Mouse (Mus musculus): Measurements from ENCODE around the gene Adcy4. TPM values are rescaled to one million over a fixed set of nuclear protein-coding genes. Genes with fewer than 3 reads are reported as not detected.

Gene Adcy4
- polyA plus RNA-seq, 1 experiment from 2014 or later: 5.0 TPM

DNA sequence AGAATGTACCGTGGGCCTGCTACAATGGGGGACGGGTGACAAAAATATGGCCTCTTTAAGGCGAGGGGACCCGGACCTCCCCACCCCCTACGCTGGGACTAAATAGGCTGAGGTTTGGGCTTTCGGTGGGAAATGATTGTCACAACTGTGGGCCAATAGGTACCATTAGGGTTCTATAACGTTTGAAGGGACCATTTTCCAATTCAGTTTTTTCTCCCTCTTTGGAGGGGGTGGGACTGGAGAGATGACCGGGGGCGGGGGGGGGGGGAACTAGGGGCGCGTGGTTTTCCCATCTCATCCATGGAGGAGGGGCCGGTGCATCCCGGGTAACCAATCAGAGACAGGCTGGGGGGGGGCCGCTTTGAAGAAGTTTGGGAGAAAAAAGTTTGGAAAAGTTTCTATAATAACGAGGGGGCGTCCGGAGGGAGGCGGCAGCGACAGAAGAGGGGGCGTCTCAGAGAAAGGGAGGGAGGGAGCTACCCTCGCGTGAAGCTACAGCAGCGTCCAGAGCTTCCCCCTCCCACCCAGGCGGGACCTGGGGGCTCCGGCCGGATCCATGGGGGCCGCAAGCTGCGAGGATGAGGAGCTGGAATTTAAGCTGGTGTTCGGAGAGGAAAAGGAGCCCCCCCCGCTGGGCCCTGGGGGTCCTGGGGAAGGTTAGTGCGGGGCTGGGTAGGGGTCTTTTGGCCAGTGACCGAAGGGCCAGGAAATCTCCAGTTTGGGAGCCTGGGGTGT lies 40.8 kb upstream of the Adcy4 start:
- no peak for ATAC-seq
- H3K4me1 ChIP-seq (ENCODE audit: control insufficient read depth, insufficient read depth, low read length): peaks cover 26% of the 10 kb centered on the region

DNA sequence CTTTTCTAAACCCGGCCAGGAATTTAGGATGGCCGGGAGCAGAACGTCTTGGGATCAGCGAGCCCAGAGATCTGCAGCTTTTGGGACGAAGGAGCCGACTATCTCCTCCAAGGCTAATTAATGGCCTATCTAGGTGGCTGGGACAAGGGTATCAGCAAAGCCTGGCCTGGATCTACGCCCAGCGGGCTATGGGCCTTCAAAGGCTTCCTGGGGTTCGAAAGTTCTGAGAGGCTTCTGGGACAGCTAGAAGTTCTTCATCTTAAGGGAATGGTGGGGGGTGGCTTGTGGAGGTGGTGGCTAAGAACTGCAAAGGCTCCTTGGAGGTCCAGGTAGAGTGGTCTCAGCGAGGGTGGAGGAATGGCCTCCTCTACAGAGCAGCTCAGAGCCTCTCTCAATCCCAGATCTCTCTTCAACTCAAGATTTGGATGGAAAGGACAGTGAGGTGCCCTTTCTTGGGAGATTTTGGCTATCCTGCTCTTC lies 40.1 kb upstream of the Adcy4 start:
- peak; percentile 36 for ATAC-seq

More for the DNA sequence above, 40.8 kb upstream of the Adcy4 start:
- H3K4me2 ChIP-seq (ENCODE audit: low read length): peak overlapping the region; percentile 89
- WGBS: under 1% methylated on average over 29 of the region's 32 CpGs
- H3K27ac ChIP-seq (ENCODE audit: low read length): peak overlapping the region; percentile 54
- no peaks in the 10 kb centered on the region for H3K9me3 ChIP-seq (replicated peaks; ENCODE audit: control insufficient read depth, low read length, poor library complexity, severe bottlenecking)
- peaks cover 13% of the 10 kb centered on the region for H3K27me3 ChIP-seq (ENCODE audit: control insufficient read depth, insufficient read depth, low read depth, low read length)
- H3K36me3 ChIP-seq (ENCODE audit: control insufficient read depth, insufficient read depth, low read length): no peaks in the 10 kb centered on the region
- H3K4me3 ChIP-seq (ENCODE audit: low read depth, low read length): peak overlapping the region; percentile 52
- peak overlapping the region; percentile 71 for H3K9ac ChIP-seq (ENCODE audit: low read depth, low read length)

DNA sequence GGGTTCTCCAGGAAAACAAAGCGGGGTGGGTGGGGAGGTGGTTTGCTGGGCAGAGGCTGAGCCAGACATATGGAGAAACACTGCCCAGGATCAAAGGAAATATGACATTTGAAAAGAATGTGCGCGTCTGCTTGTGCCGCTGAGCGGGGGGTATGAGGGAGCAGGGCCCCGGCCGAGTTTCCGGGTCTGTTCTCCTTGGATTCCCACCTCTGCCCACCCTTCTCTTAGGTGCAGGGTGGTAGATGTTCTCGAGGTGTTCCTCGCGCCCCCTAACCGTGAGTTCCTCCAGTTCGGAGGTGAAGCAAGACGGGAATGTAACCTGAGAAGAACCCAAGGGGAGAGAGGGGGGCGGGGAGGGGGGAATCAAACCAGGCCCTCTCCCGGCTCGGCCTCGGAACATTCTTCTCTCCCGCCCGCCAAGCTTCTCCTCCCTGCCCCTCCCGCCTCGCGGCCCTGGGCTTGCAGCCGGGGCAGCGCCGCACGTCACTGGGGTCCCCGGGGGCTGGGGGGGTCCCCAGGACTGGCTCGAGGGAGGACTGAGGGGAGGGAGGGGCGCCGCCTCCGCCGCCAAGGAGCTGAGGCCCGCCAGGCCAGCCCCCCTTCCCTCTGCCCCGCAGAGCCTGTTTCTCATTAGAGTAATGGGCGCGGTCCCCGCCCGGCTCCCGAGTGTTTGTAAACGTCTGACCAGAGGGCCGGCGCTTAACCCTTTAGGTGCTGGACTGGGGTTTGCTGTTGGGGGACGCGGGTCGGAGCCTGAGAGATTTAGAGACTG lies 39.3 kb upstream of the Adcy4 start, which contains the start of gene Nfatc4:
Nfatc4 (plus strand) TSS at position 154 of the 772 bp plus-strand sequence.
- peaks cover 26% of the 10 kb centered on the region for H3K4me1 ChIP-seq (ENCODE audit: control insufficient read depth, insufficient read depth, low read length)

More for the DNA sequence above, 40.1 kb upstream of the Adcy4 start:
- Histone ChIP-seq H3K4me2 (ENCODE audit: low read length) (peak overlapping the region; percentile 89), H3K27ac (ENCODE audit: low read length) (peak overlapping the region; percentile 70; the same call in 1 of the 2 replicates), H3K36me3 (ENCODE audit: control insufficient read depth, insufficient read depth, low read length) (no peaks in the 10 kb centered on the region), H3K27me3 (ENCODE audit: control insufficient read depth, insufficient read depth, low read depth, low read length) (peaks cover 13% of the 10 kb centered on the region), H3K4me1 (ENCODE audit: control insufficient read depth, insufficient read depth, low read length) (peaks cover 26% of the 10 kb centered on the region), H3K4me3 (ENCODE audit: low read depth, low read length) (peak overlapping the region; percentile 52), H3K9me3 (replicated peaks; ENCODE audit: control insufficient read depth, low read length, poor library complexity, severe bottlenecking) (no peaks in the 10 kb centered on the region), H3K9ac (ENCODE audit: low read depth, low read length) (peak overlapping the region; percentile 83; the same call in 1 of the 2 replicates)
- 4% methylated on average over 10 of the region's 10 CpGs for WGBS

DNA sequence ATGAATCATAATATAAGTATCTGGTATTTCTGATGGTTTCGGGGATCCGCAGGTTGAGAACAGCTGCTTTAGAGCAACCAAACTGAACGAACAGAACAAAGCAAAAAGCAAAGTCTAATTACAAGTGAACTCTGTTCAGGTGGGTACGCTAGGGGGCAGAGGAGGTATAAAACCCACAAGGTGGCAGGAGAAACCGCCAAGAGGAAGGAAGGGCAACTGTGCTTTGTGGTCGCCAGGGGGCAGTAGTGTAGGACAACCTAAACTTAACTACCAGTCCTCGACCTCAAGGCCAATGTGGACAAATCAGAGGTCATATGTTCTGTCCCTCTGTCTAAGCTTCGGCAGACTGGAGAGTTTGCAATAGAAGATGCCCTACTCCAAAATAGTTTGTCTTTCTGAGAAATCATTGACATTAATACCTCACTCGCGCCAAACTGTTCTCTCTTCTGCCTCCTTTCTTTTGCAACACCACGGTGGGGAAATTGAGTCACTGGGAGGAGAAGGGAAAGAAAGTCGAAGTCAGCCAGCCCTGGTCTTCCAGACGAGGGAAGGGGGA lies 38.6 kb upstream of the Adcy4 start:
- H3K9ac ChIP-seq (ENCODE audit: low read depth, low read length): peak overlapping the region; percentile 83
- H3K27me3 ChIP-seq (ENCODE audit: control insufficient read depth, insufficient read depth, low read depth, low read length): peaks cover 13% of the 10 kb centered on the region
- peak overlapping the region; percentile 52 for H3K4me3 ChIP-seq (ENCODE audit: low read depth, low read length)
- peak overlapping the region; percentile 70; the same call in 1 of the 2 replicates for H3K27ac ChIP-seq (ENCODE audit: low read length)
- H3K9me3 ChIP-seq (replicated peaks; ENCODE audit: control insufficient read depth, low read length, poor library complexity, severe bottlenecking): no peaks in the 10 kb centered on the region
- H3K36me3 ChIP-seq (ENCODE audit: control insufficient read depth, insufficient read depth, low read length): no peaks in the 10 kb centered on the region
- peak overlapping the region; percentile 89 for H3K4me2 ChIP-seq (ENCODE audit: low read length)
- peak; percentile 21; the same call in 1 of the 2 replicates for ATAC-seq
- 6% methylated on average over 12 of the region's 13 CpGs for WGBS
- peaks cover 26% of the 10 kb centered on the region for H3K4me1 ChIP-seq (ENCODE audit: control insufficient read depth, insufficient read depth, low read length)

More for the DNA sequence above, 39.3 kb upstream of the Adcy4 start, which contains the start of gene Nfatc4:
- H3K27me3 ChIP-seq (ENCODE audit: control insufficient read depth, insufficient read depth, low read depth, low read length): peaks cover 13% of the 10 kb centered on the region
- peak within 1 kb of the TSS; percentile 83 for H3K9ac ChIP-seq (ENCODE audit: low read depth, low read length)
- peak within 1 kb of the TSS; percentile 89 for H3K4me2 ChIP-seq (ENCODE audit: low read length)
- WGBS: 0% methylated on average over 36 of the region's 46 CpGs
- peak; percentile 75 for ATAC-seq
- H3K9me3 ChIP-seq (replicated peaks; ENCODE audit: control insufficient read depth, low read length, poor library complexity, severe bottlenecking): no peaks in the 10 kb centered on the region
- peak within 1 kb of the TSS; percentile 52 for H3K4me3 ChIP-seq (ENCODE audit: low read depth, low read length)
- H3K27ac ChIP-seq (ENCODE audit: low read length): peak within 1 kb of the TSS; percentile 70
- no peaks in the 10 kb centered on the region for H3K36me3 ChIP-seq (ENCODE audit: control insufficient read depth, insufficient read depth, low read length)

DNA sequence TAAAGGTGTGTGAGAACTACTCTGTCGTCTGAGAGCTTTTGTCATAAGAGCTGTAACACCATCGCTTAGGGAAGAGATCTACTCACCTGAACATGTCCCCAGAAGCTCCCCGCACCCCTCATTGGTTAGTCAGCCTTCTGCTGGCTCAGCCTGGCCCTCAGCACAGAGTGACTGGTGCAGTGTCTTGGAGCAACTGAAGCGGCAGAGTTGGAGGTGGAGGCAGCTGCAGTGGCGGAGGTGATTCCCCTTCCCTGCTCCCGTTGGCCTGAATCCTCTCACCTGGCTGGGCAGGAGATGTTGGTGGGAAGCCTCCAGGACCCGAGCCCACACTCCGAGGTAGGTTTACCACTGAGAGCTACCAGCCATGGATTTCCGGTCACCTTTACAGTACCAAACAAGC lies 36.7 kb upstream of the Adcy4 start:
- peaks cover 3% of the 10 kb centered on the region for H3K27me3 ChIP-seq (ENCODE audit: control insufficient read depth, insufficient read depth, low read depth, low read length)
- H3K36me3 ChIP-seq (ENCODE audit: control insufficient read depth, insufficient read depth, low read length): no peaks in the 10 kb centered on the region
- H3K4me1 ChIP-seq (ENCODE audit: control insufficient read depth, insufficient read depth, low read length): peaks cover 20% of the 10 kb centered on the region
- 85% methylated on average over 9 of the region's 9 CpGs for WGBS
- no peak overlapping the region for H3K27ac ChIP-seq (ENCODE audit: low read length)
- H3K9ac ChIP-seq (ENCODE audit: low read depth, low read length): no peak overlapping the region
- no peaks in the 10 kb centered on the region for H3K9me3 ChIP-seq (replicated peaks; ENCODE audit: control insufficient read depth, low read length, poor library complexity, severe bottlenecking)
- H3K4me2 ChIP-seq (ENCODE audit: low read length): no peak overlapping the region
- ATAC-seq: no peak
- no peak overlapping the region for H3K4me3 ChIP-seq (ENCODE audit: low read depth, low read length)

DNA sequence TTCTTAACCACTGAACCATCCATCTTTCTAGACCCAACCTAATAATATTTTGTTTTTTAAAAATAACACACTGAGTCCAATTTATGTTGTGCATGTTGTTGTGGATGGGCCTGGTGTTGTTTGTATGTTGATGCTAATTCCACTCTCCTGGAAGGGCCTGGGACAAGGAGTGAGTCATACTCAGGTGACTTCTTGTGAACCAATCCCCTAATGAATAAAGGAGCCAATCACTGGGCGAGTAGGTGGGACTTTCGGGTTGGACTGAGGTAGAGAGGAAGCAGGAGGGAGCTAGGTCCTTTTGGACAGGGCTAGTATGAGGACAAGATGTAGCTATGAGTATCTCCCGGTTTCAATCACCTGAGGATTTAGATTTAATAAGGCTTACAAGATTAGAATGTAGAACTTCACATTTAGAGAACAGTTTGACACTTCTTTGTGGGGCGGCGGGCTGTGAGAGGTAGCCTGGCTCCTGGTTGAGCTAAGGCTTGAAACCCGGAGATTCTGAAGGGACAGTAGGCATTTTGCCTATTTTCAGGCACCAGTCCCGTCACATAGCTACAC lies 36.0 kb upstream of the Adcy4 start:
- 80% methylated on average over 7 of the region's 7 CpGs for WGBS
- no peaks in the 10 kb centered on the region for H3K9me3 ChIP-seq (replicated peaks; ENCODE audit: control insufficient read depth, low read length, poor library complexity, severe bottlenecking)

DNA sequence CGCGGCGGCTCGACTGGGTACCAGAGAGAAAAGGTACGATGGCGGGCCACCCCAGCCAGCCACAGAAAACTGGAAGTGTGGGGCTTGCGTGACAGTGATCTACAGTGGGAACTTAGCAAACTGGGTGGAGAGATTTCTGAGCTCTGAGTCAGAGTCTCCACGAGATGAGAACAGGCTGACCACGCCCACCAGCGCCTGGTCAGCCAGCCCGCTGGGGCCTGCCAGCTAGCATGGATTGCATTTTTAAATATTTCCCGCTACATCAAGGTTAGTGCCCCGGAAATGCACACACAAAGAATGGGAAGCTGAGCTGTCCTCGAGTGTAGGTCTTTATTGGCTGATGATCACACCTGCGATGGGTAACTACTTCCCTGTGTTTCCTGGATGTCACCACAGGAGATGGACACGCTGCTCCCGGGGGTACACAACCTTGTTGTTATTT lies 31.4 kb upstream of the Adcy4 start:
- no peaks in the 10 kb centered on the region for H3K9me3 ChIP-seq (replicated peaks; ENCODE audit: control insufficient read depth, low read length, poor library complexity, severe bottlenecking)
- WGBS: 21% methylated on average over 17 of the region's 17 CpGs
- H3K27me3 ChIP-seq (ENCODE audit: control insufficient read depth, insufficient read depth, low read depth, low read length): no peaks in the 10 kb centered on the region
- no peaks in the 10 kb centered on the region for H3K36me3 ChIP-seq (ENCODE audit: control insufficient read depth, insufficient read depth, low read length)
- peak overlapping the region; percentile 48 for H3K4me3 ChIP-seq (ENCODE audit: low read depth, low read length)
- H3K4me2 ChIP-seq (ENCODE audit: low read length): peak overlapping the region; percentile 66
- ATAC-seq: peak; percentile 81
- peaks cover 4% of the 10 kb centered on the region; the same call in 1 of the 2 replicates for H3K4me1 ChIP-seq (ENCODE audit: control insufficient read depth, insufficient read depth, low read length)
- H3K9ac ChIP-seq (ENCODE audit: low read depth, low read length): peak overlapping the region; percentile 56
- peak overlapping the region; percentile 9; the same call in 1 of the 2 replicates for H3K27ac ChIP-seq (ENCODE audit: low read length)

More for the DNA sequence above, 36.0 kb upstream of the Adcy4 start:
- H3K4me2 ChIP-seq (ENCODE audit: low read length): no peak overlapping the region
- H3K4me3 ChIP-seq (ENCODE audit: low read depth, low read length): no peak overlapping the region
- ATAC-seq: no peak
- no peaks in the 10 kb centered on the region for H3K36me3 ChIP-seq (ENCODE audit: control insufficient read depth, insufficient read depth, low read length)
- H3K4me1 ChIP-seq (ENCODE audit: control insufficient read depth, insufficient read depth, low read length): peaks cover 15% of the 10 kb centered on the region
- H3K27me3 ChIP-seq (ENCODE audit: control insufficient read depth, insufficient read depth, low read depth, low read length): peaks cover 2% of the 10 kb centered on the region
- H3K9ac ChIP-seq (ENCODE audit: low read depth, low read length): no peak overlapping the region
- H3K27ac ChIP-seq (ENCODE audit: low read length): no peak overlapping the region

DNA sequence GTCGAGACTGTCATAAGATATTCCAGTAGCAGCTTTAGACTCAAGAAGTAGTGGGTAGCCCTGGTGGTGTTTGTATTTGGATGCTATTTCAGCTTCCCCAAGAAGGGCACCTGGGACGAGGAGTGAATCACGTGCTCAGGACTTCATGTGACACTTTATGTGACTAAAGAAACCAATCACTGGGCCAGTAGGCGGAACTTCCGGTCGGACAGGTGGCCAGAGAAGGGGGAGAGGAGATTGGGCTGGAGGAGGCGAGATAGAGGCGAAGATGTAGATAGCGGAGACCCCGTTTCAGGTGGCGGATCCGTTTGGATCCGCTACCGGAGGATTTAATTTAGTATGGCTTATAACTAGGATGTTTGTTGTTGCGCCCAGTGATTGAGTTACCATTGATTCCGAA lies 31.0 kb upstream of the Adcy4 start:
- no peaks in the 10 kb centered on the region for H3K9me3 ChIP-seq (replicated peaks; ENCODE audit: control insufficient read depth, low read length, poor library complexity, severe bottlenecking)
- H3K4me3 ChIP-seq (ENCODE audit: low read depth, low read length): peak overlapping the region; percentile 48
- peak; percentile 92 for ATAC-seq
- WGBS: 23% methylated on average over 16 of the region's 16 CpGs
- H3K27me3 ChIP-seq (ENCODE audit: control insufficient read depth, insufficient read depth, low read depth, low read length): no peaks in the 10 kb centered on the region
- H3K36me3 ChIP-seq (ENCODE audit: control insufficient read depth, insufficient read depth, low read length): no peaks in the 10 kb centered on the region
- peak overlapping the region; percentile 9; the same call in 1 of the 2 replicates for H3K27ac ChIP-seq (ENCODE audit: low read length)
- H3K9ac ChIP-seq (ENCODE audit: low read depth, low read length): peak overlapping the region; percentile 56
- peaks cover 4% of the 10 kb centered on the region; the same call in 1 of the 2 replicates for H3K4me1 ChIP-seq (ENCODE audit: control insufficient read depth, insufficient read depth, low read length)
- H3K4me2 ChIP-seq (ENCODE audit: low read length): peak overlapping the region; percentile 66

Measured in midbrain, embryonic 16.5 days (tissue).